Mouse (Mus musculus): Measurements from ENCODE around the gene Slc16a14. TPM values are rescaled to one million over a fixed set of nuclear protein-coding genes. Genes with fewer than 3 reads are reported as not detected.

The Slc16a14 gene
- polyA plus RNA-seq, 2 experiments, result not detected

- no peak for DNase-seq (ENCODE audit: low read depth in 3 of 3, low spot score in 3 of 3)
- Histone ChIP-seq H3K27me3 (ENCODE audit: control insufficient read depth, insufficient read depth, low read length) (no peaks in the 10 kb centered on the region), H3K36me3 (replicated peaks; ENCODE audit: control insufficient read depth, insufficient read depth, low read depth) (no peaks in the 10 kb centered on the region), H3K27ac (no peak overlapping the region), H3K9ac (replicated peaks) (no peak overlapping the region), H3K4me1 (replicated peaks; ENCODE audit: control insufficient read depth in 2 of 2, insufficient read depth in 2 of 2, low read length in 1 of 2) (no peaks in the 10 kb centered on the region), H3K4me2 (ENCODE audit: low read depth) (no peak overlapping the region), H3K4me3 (ENCODE audit: insufficient read depth in 1 of 2, low read depth in 2 of 2, low read length in 2 of 2) (no peak overlapping the region), H3K9me3 (ENCODE audit: control insufficient read depth, low read length) (no peaks in the 10 kb centered on the region)
- WGBS (ENCODE audit: insufficient replicate concordance), result 62% methylated on average over 6 of the region's 6 CpGs
- TF ChIP-seq CTCF (IDR thresholded peaks at IDR 0.05; ENCODE audit: low read depth), result peak; percentile 53
- no peak for TF ChIP-seq EP300 (IDR thresholded peaks at IDR 0.05; ENCODE audit: low read depth)
- no peak for ATAC-seq (ENCODE audit: insufficient read depth)
These were observed 49.0 kb downstream of the Slc16a14 start for GRCm38 (mm10) chr1:84885921-84886320.

DNA sequence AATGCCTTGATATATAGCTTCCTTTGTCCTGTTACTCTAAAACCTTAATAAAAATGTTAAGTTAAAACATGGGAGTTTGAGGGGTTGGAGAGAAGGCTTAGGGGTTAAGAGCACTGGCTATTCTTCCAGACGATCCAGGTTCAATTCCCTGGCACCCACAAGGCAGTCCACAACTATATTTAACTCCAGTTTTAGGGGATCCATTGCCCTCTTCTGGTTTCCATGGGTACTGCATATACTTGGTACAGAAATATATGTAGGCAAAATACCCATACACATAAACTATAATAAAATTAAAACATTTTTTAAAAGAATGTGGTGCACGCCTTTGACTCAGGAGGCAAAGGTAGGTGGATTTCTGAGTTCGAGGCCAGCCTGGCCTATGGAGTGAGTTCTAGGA is 49.8 kb downstream of the Slc16a14 start:
- no peak for DNase-seq (ENCODE audit: low read depth in 3 of 3, low spot score in 3 of 3)
- Histone ChIP-seq H3K27ac (no peak overlapping the region), H3K4me2 (ENCODE audit: low read depth) (no peak overlapping the region), H3K9me3 (ENCODE audit: control insufficient read depth, low read length) (no peaks in the 10 kb centered on the region), H3K36me3 (replicated peaks; ENCODE audit: control insufficient read depth, insufficient read depth, low read depth) (no peaks in the 10 kb centered on the region), H3K27me3 (ENCODE audit: control insufficient read depth, insufficient read depth, low read length) (no peaks in the 10 kb centered on the region), H3K4me3 (ENCODE audit: insufficient read depth in 1 of 2, low read depth in 2 of 2, low read length in 2 of 2) (no peak overlapping the region), H3K9ac (replicated peaks) (no peak overlapping the region), H3K4me1 (replicated peaks; ENCODE audit: control insufficient read depth in 2 of 2, insufficient read depth in 2 of 2, low read length in 1 of 2) (no peaks in the 10 kb centered on the region)
- TF ChIP-seq EP300 (IDR thresholded peaks at IDR 0.05; ENCODE audit: low read depth) (no peak), CTCF (IDR thresholded peaks at IDR 0.05; ENCODE audit: low read depth) (peak; percentile 33)
- 54% methylated on average over 3 of the region's 3 CpGs for WGBS (ENCODE audit: insufficient replicate concordance)
- no peak for ATAC-seq (ENCODE audit: insufficient read depth)

GRCm38 (mm10) chr1:84883889-84884288 is 51.0 kb downstream of the Slc16a14 start:
- Histone ChIP-seq H3K4me2 (ENCODE audit: low read depth) (no peak overlapping the region), H3K9ac (replicated peaks) (no peak overlapping the region), H3K27me3 (ENCODE audit: control insufficient read depth, insufficient read depth, low read length) (no peaks in the 10 kb centered on the region), H3K27ac (no peak overlapping the region), H3K4me3 (ENCODE audit: insufficient read depth in 1 of 2, low read depth in 2 of 2, low read length in 2 of 2) (no peak overlapping the region), H3K4me1 (replicated peaks; ENCODE audit: control insufficient read depth in 2 of 2, insufficient read depth in 2 of 2, low read length in 1 of 2) (no peaks in the 10 kb centered on the region), H3K9me3 (ENCODE audit: control insufficient read depth, low read length) (no peaks in the 10 kb centered on the region), H3K36me3 (replicated peaks; ENCODE audit: control insufficient read depth, insufficient read depth, low read depth) (no peaks in the 10 kb centered on the region)
- DNase-seq (ENCODE audit: low read depth in 3 of 3, low spot score in 3 of 3) (no peak), ATAC-seq (ENCODE audit: insufficient read depth) (no peak)
- TF ChIP-seq CTCF (IDR thresholded peaks at IDR 0.05; ENCODE audit: low read depth) (no peak), EP300 (IDR thresholded peaks at IDR 0.05; ENCODE audit: low read depth) (no peak)
- WGBS (ENCODE audit: insufficient replicate concordance), result 74% methylated on average over 4 of the region's 4 CpGs

DNA sequence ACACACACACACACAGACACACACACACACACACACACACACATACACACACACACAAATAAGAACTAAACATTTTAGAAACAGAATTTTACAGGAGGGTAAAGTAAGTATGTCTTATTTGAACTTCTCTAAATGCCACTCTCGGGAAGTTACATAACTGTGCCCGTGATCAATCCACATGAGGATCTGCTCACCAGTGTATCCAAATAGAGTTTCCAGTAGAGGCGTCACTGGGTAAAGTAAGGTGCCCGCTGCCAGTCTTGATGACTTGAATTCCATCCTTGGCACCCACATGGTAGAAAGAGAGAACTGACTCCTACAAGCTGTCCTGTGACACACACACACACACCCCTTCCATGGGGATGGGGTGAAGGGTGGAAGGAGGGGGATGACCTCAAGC is 52.0 kb downstream of the Slc16a14 start:
- H3K27ac ChIP-seq, result no peak overlapping the region
- H3K4me1 ChIP-seq (replicated peaks; ENCODE audit: control insufficient read depth in 2 of 2, insufficient read depth in 2 of 2, low read length in 1 of 2), result no peaks in the 10 kb centered on the region
- H3K4me3 ChIP-seq (ENCODE audit: insufficient read depth in 1 of 2, low read depth in 2 of 2, low read length in 2 of 2), result no peak overlapping the region
- TF ChIP-seq EP300 (IDR thresholded peaks at IDR 0.05; ENCODE audit: low read depth) (no peak), CTCF (IDR thresholded peaks at IDR 0.05; ENCODE audit: low read depth) (no peak)
- no peak overlapping the region for H3K4me2 ChIP-seq (ENCODE audit: low read depth)
- no peaks in the 10 kb centered on the region for H3K27me3 ChIP-seq (ENCODE audit: control insufficient read depth, insufficient read depth, low read length)
- H3K36me3 ChIP-seq (replicated peaks; ENCODE audit: control insufficient read depth, insufficient read depth, low read depth), result no peaks in the 10 kb centered on the region
- no peaks in the 10 kb centered on the region for H3K9me3 ChIP-seq (ENCODE audit: control insufficient read depth, low read length)
- DNase-seq (ENCODE audit: low read depth in 3 of 3, low spot score in 3 of 3) (no peak), ATAC-seq (ENCODE audit: insufficient read depth) (no peak)
- WGBS (ENCODE audit: insufficient replicate concordance), result 69% methylated on average over 4 of the region's 4 CpGs
- H3K9ac ChIP-seq (replicated peaks), result no peak overlapping the region

- ATAC-seq (ENCODE audit: insufficient read depth) (no peak), DNase-seq (ENCODE audit: low read depth in 3 of 3, low spot score in 3 of 3) (no peak)
- Histone ChIP-seq H3K27me3 (ENCODE audit: control insufficient read depth, insufficient read depth, low read length) (no peaks in the 10 kb centered on the region), H3K27ac (no peak overlapping the region), H3K4me1 (replicated peaks; ENCODE audit: control insufficient read depth in 2 of 2, insufficient read depth in 2 of 2, low read length in 1 of 2) (no peaks in the 10 kb centered on the region), H3K9me3 (ENCODE audit: control insufficient read depth, low read length) (no peaks in the 10 kb centered on the region), H3K4me3 (ENCODE audit: insufficient read depth in 1 of 2, low read depth in 2 of 2, low read length in 2 of 2) (no peak overlapping the region), H3K4me2 (ENCODE audit: low read depth) (no peak overlapping the region), H3K9ac (replicated peaks) (no peak overlapping the region), H3K36me3 (replicated peaks; ENCODE audit: control insufficient read depth, insufficient read depth, low read depth) (no peaks in the 10 kb centered on the region)
- no peak for TF ChIP-seq EP300 (IDR thresholded peaks at IDR 0.05; ENCODE audit: low read depth)
- TF ChIP-seq CTCF (IDR thresholded peaks at IDR 0.05; ENCODE audit: low read depth), result no peak
- WGBS (ENCODE audit: insufficient replicate concordance), result 56% methylated on average over 2 of the region's 2 CpGs
These were observed 52.8 kb downstream of the Slc16a14 start for GRCm38 (mm10) chr1:84882066-84882532.
